Mouse (Mus musculus): Measurements from ENCODE around the gene Zfp683. TPM values are rescaled to one million over a fixed set of nuclear protein-coding genes. Genes with fewer than 3 reads are reported as not detected.

The Zfp683 gene
- 0.11 TPM in 2 replicates for polyA plus RNA-seq (2012; rRNA removed)

DNA sequence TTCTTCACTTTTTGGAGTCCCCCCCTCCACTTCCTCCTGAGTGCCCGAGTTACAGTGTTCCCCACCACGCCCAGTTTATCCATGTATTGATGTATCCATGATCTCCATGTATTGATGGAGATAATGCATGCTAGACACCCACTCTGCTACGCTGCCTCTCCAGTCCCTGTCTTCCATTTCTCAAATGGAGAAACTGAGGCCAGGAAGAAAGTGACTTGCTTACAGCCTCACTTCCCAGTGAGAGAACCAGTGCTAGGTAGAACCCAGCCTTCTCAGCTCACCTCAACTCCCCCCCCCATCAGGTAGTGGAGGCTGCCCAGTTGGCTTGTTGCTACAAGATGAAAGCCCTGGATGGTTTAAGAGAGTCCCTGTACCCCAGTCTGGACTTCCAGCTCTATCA is at the start of gene Zfp683:
Zfp683 (plus strand) TSS at position 301 of the 400 bp plus-strand sequence.
- no peak for TF ChIP-seq POLR2A (IDR thresholded peaks at IDR 0.05; ENCODE audit: control insufficient read depth, low read depth, low read length)
- TF ChIP-seq CTCF (IDR thresholded peaks at IDR 0.05; ENCODE audit: control insufficient read depth, insufficient read depth, insufficient replicate concordance, low read depth, low read length), result no peak
- no peak within 1 kb of the TSS for H3K27ac ChIP-seq (ENCODE audit: control insufficient read depth, insufficient read depth, low read depth, low read length)
- no peaks in the 10 kb centered on the region for H3K27me3 ChIP-seq (ENCODE audit: control insufficient read depth, insufficient read depth, low read length)
- peaks cover 4% of the 10 kb centered on the region for H3K4me1 ChIP-seq (ENCODE audit: control insufficient read depth, insufficient read depth, low read length)
- H3K36me3 ChIP-seq (ENCODE audit: control insufficient read depth, insufficient read depth, low read length), result no peaks in the 10 kb centered on the region
- H3K4me3 ChIP-seq (ENCODE audit: control insufficient read depth, low read depth, low read length), result no peak within 1 kb of the TSS

DNA sequence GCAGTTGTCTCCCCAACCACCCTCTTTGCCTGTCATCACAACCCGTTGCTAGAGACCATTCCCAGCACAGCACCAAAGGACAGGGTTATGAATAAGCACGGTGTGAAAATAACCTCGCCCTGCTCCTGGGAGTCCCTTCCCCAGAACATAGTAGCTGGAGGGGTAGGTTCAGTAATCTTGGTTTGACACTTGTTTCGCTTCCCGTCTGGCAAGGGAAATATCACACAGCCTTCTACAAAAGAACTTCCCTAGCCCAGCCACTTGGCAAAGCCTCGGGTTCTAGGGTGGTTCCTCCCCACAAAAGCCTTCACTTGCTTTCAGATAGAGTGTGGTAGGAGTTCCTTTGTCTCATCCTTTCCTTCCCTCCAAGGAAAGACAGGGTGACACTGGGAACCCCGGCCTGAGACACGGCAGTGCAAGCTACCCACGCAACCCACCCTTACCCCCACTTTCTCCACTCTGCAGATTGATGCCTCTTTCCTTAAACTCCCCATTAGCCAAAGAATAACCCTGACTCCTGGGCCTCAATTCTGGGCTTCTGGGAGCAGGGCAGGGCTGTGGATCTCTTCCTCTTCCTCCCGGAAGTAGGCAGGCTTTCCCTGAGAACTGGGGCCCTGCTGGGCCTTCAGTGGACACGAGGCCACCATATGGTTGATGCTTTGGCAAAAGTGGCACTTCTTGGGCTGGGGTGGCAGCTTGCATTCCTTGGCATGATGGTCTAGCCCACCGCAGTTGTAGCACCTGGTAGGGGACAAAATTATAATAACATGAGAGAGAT is 47.9 kb upstream of the Zfp683 start:
- Histone ChIP-seq H3K36me3 (ENCODE audit: control insufficient read depth, insufficient read depth, low read length) (no peaks in the 10 kb centered on the region), H3K4me3 (ENCODE audit: control insufficient read depth, low read depth, low read length) (no peak overlapping the region), H3K4me1 (ENCODE audit: control insufficient read depth, insufficient read depth, low read length) (peaks cover 5% of the 10 kb centered on the region), H3K27ac (ENCODE audit: control insufficient read depth, insufficient read depth, low read depth, low read length) (no peak overlapping the region), H3K27me3 (ENCODE audit: control insufficient read depth, insufficient read depth, low read length) (no peaks in the 10 kb centered on the region)
- TF ChIP-seq CTCF (IDR thresholded peaks at IDR 0.05; ENCODE audit: control insufficient read depth, insufficient read depth, insufficient replicate concordance, low read depth, low read length) (no peak), POLR2A (IDR thresholded peaks at IDR 0.05; ENCODE audit: control insufficient read depth, low read depth, low read length) (no peak)

DNA sequence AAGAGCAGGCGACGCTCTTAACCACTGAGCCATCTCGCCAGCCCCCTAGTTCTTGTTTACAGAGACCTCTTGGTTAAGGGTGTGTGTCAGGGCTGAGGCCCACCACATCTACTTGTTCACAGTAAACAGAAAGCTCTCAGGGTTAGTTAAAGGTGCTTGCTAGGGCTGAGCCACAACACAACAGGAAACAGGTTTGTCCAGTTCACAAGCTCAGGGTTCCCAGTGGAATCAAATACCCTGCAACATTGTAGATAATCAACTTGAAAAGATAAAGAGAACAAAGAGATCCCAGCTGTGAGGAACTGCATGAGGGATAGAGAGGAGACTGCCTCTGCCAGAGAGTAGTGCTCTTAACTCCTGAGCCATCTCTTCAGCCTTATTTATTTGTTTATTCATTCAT is 46.8 kb upstream of the Zfp683 start:
- H3K27ac ChIP-seq (ENCODE audit: control insufficient read depth, insufficient read depth, low read depth, low read length), result no peak overlapping the region
- no peaks in the 10 kb centered on the region for H3K36me3 ChIP-seq (ENCODE audit: control insufficient read depth, insufficient read depth, low read length)
- TF ChIP-seq POLR2A (IDR thresholded peaks at IDR 0.05; ENCODE audit: control insufficient read depth, low read depth, low read length), result no peak
- TF ChIP-seq CTCF (IDR thresholded peaks at IDR 0.05; ENCODE audit: control insufficient read depth, insufficient read depth, insufficient replicate concordance, low read depth, low read length), result no peak
- no peaks in the 10 kb centered on the region for H3K27me3 ChIP-seq (ENCODE audit: control insufficient read depth, insufficient read depth, low read length)
- no peak overlapping the region for H3K4me3 ChIP-seq (ENCODE audit: control insufficient read depth, low read depth, low read length)
- H3K4me1 ChIP-seq (ENCODE audit: control insufficient read depth, insufficient read depth, low read length), result peaks cover 13% of the 10 kb centered on the region

DNA sequence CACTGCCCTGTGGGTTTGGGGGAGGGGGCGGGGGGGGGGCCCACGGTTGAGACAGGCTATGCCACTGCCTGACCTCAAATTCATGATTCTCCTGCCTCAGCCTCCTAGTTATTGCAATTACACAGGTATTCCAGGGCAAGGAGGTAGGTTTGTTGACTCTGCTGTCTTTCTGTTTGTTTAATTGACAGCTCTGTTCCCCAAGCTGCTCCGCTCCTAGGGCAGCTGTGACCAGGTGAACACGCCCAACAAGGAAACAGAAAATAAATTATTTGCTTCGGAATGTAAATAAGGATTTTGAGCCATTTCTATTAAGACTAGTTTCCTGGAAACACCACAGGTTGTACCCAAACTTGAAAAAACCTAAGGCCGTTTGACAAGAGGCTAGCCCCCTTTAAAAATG is 43.9 kb upstream of the Zfp683 start:
- peaks cover 17% of the 10 kb centered on the region for H3K4me1 ChIP-seq (ENCODE audit: control insufficient read depth, insufficient read depth, low read length)
- no peaks in the 10 kb centered on the region for H3K27me3 ChIP-seq (ENCODE audit: control insufficient read depth, insufficient read depth, low read length)
- no peaks in the 10 kb centered on the region for H3K36me3 ChIP-seq (ENCODE audit: control insufficient read depth, insufficient read depth, low read length)
- H3K27ac ChIP-seq (ENCODE audit: control insufficient read depth, insufficient read depth, low read depth, low read length), result no peak overlapping the region
- no peak for TF ChIP-seq CTCF (IDR thresholded peaks at IDR 0.05; ENCODE audit: control insufficient read depth, insufficient read depth, insufficient replicate concordance, low read depth, low read length)
- TF ChIP-seq POLR2A (IDR thresholded peaks at IDR 0.05; ENCODE audit: control insufficient read depth, low read depth, low read length), result no peak
- H3K4me3 ChIP-seq (ENCODE audit: control insufficient read depth, low read depth, low read length), result no peak overlapping the region

DNA sequence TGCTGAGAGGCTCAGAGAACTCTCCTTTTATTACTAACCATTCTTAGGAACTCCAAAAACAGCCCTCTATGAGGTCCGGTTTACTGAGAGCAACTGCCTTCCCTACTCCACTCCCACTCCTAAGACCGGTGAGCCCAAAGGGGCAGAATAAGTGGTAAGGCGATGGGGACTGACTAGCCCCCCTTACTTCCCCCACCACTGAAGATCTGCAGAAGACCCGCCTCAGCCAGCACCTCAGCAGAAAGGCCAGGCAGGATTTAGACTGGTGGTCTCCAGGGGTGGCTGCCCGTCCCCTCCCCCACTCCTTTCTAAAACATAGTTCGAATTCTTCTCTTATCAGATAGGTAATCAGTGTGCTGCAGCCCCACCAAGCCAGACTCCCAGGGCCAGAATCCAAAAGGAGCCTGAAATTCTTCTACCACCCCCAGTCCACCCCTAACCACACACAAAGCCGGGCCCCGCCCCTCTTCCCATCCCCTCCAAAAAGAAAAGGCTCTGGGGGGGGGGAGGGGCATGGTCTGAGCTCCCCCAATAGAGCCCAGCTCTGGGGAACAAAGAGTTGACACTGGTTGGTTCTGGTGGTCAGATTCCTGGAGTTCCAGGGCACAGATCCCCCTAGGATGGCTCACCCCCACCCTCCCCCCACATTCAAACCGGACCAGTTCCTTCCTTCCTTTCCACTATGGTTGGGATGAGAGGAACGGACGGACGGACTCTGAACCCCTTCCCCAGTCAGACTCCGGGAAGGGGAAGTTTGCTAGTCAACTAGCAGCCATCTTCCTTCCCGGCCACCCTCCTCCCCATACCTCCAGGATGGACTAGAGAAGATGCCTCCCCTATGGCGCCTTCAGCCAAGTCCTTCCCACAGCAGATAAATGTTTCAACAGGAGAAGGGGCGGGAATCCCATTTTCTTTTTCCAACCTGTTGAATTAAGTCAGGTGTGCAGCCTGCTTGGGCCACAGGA is 41.9 kb upstream of the Zfp683 start:
- peaks cover 25% of the 10 kb centered on the region for H3K4me1 ChIP-seq (ENCODE audit: control insufficient read depth, insufficient read depth, low read length)
- TF ChIP-seq POLR2A (IDR thresholded peaks at IDR 0.05; ENCODE audit: control insufficient read depth, low read depth, low read length), result no peak
- TF ChIP-seq CTCF (IDR thresholded peaks at IDR 0.05; ENCODE audit: control insufficient read depth, insufficient read depth, insufficient replicate concordance, low read depth, low read length), result no peak
- no peaks in the 10 kb centered on the region for H3K36me3 ChIP-seq (ENCODE audit: control insufficient read depth, insufficient read depth, low read length)
- H3K4me3 ChIP-seq (ENCODE audit: control insufficient read depth, low read depth, low read length), result no peak overlapping the region
- H3K27me3 ChIP-seq (ENCODE audit: control insufficient read depth, insufficient read depth, low read length), result no peaks in the 10 kb centered on the region
- H3K27ac ChIP-seq (ENCODE audit: control insufficient read depth, insufficient read depth, low read depth, low read length), result no peak overlapping the region

DNA sequence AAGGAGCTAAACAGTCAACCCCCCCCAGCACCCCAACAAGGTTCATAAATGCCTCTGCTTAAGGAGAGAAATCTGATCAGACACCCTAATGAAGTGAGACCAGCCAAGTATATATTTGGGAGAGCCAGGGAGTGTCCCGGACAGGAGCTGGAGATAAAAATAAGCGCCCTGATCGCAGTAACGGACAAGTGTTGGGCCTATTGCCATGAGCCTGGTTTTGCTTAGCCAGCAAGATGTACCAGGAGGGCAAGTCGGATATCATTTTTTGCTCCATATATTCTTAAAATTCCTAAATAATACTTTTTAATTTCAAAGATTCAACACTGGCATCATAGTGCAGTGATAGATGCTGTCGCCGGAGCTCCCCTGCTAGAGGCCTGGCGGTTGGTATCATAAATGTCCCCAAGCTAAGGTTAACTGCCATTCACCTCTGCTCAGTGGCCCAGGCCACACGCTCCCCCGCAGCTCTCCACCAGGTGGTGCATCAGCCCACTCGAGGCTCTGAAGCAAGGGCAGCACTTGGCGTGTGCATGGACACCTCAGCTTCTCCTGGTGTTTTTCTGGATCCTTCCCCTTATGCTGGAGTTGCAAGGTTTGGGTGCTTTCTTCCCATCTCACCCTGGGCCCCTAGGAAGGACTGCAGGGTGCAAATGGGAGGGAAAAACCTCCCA is 40.6 kb upstream of the Zfp683 start:
- TF ChIP-seq CTCF (IDR thresholded peaks at IDR 0.05; ENCODE audit: control insufficient read depth, insufficient read depth, insufficient replicate concordance, low read depth, low read length), result no peak
- no peak for TF ChIP-seq POLR2A (IDR thresholded peaks at IDR 0.05; ENCODE audit: control insufficient read depth, low read depth, low read length)
- Histone ChIP-seq H3K27me3 (ENCODE audit: control insufficient read depth, insufficient read depth, low read length) (peaks cover 4% of the 10 kb centered on the region; the same call in 1 of the 2 replicates), H3K4me3 (ENCODE audit: control insufficient read depth, low read depth, low read length) (no peak overlapping the region), H3K27ac (ENCODE audit: control insufficient read depth, insufficient read depth, low read depth, low read length) (no peak overlapping the region), H3K36me3 (ENCODE audit: control insufficient read depth, insufficient read depth, low read length) (no peaks in the 10 kb centered on the region), H3K4me1 (ENCODE audit: control insufficient read depth, insufficient read depth, low read length) (peaks cover 33% of the 10 kb centered on the region)

Data from testis, adult 2 months (tissue).